Mouse (Mus musculus): ENCODE measurements around the gene C9orf72.

Gene C9orf72

GRCm38 (mm10) chr4:35177926-35178645 lies 47.9 kb downstream of the C9orf72 start:
- in situ Hi-C loops (cut with MboI, MseI): no loop called here

GRCm38 (mm10) chr4:35175566-35175965 lies 50.4 kb downstream of the C9orf72 start:
- in situ Hi-C loops (cut with MboI, MseI): no loop called here

- in situ Hi-C loops (cut with MboI, MseI): no loop called here
Observed at GRCm38 (mm10) chr4:35173551-35173950, 52.4 kb downstream of the C9orf72 start.

GRCm38 (mm10) chr4:35172471-35172870 lies 53.5 kb downstream of the C9orf72 start:
- in situ Hi-C loops (cut with MboI, MseI): no loop called here

- in situ Hi-C loops (cut with MboI, MseI): loop anchor here (10.0 kb wide), 1 partner anchor 215 kb away; no protein-coding TSS in a partner anchor
Observed at GRCm38 (mm10) chr4:35169571-35170125, 56.3 kb downstream of the C9orf72 start.

GRCm38 (mm10) chr4:35167855-35168254 lies 58.1 kb downstream of the C9orf72 start:
- in situ Hi-C loops (cut with MboI, MseI): loop anchor here (10.0 kb wide), 1 partner anchor 213 kb away; no protein-coding TSS in a partner anchor

- in situ Hi-C loops (cut with MboI, MseI): loop anchor here (10.0 kb wide), 1 partner anchor 211 kb away; no protein-coding TSS in a partner anchor
Observed at GRCm38 (mm10) chr4:35165947-35166346, 60.0 kb downstream of the C9orf72 start.

- in situ Hi-C loops (cut with MboI, MseI): loop anchor here (10.0 kb wide), 1 partner anchor 210 kb away; no protein-coding TSS in a partner anchor
Observed at GRCm38 (mm10) chr4:35165275-35165674, 60.7 kb downstream of the C9orf72 start.

GRCm38 (mm10) chr4:35157815-35158214 lies 68.2 kb downstream of the C9orf72 start:
- in situ Hi-C loops (cut with MboI, MseI): loop anchor here (5.0 kb wide), 1 partner anchor 61 kb away; no protein-coding TSS in a partner anchor

GRCm38 (mm10) chr4:35156751-35157611 lies 69.0 kb downstream of the C9orf72 start, which contains the start of gene Mob3b:
Gene Mob3b, minus strand, starts transcription at chr4:35157484.
- in situ Hi-C loops (cut with MboI, MseI): loop anchor here (5.0 kb wide), 1 partner anchor 60 kb away; no protein-coding TSS in a partner anchor

GRCm38 (mm10) chr4:35156149-35156611 lies 69.8 kb downstream of the C9orf72 start:
- in situ Hi-C loops (cut with MboI, MseI): loop anchor here (5.0 kb wide), 1 partner anchor 59 kb away; no protein-coding TSS in a partner anchor

GRCm38 (mm10) chr4:35155132-35155922 lies 70.6 kb downstream of the C9orf72 start:
- in situ Hi-C loops (cut with MboI, MseI): loop anchor here (5.0 kb wide), 1 partner anchor 58 kb away; no protein-coding TSS in a partner anchor

GRCm38 (mm10) chr4:35154051-35154450 lies 71.9 kb downstream of the C9orf72 start:
- in situ Hi-C loops (cut with MboI, MseI): no loop called here

GRCm38 (mm10) chr4:35151756-35152155 lies 74.2 kb downstream of the C9orf72 start, which contains the start of gene Ifnk:
Gene Ifnk, plus strand, starts transcription at chr4:35152056.
- in situ Hi-C loops (cut with MboI, MseI): no loop called here

GRCm38 (mm10) chr4:35150706-35151105 lies 75.3 kb downstream of the C9orf72 start:
- in situ Hi-C loops (cut with MboI, MseI): no loop called here

GRCm38 (mm10) chr4:35148326-35148725 lies 77.6 kb downstream of the C9orf72 start:
- in situ Hi-C loops (cut with MboI, MseI): no loop called here

- in situ Hi-C loops (cut with MboI, MseI): no loop called here
Observed at GRCm38 (mm10) chr4:35146597-35146996, 79.4 kb downstream of the C9orf72 start.

- in situ Hi-C loops (cut with MboI, MseI): no loop called here
Observed at GRCm38 (mm10) chr4:35145726-35146125, 80.2 kb downstream of the C9orf72 start.

GRCm38 (mm10) chr4:35143472-35144102 lies 82.4 kb downstream of the C9orf72 start:
- in situ Hi-C loops (cut with MboI, MseI): no loop called here
